Mouse (Mus musculus) gastrocnemius, adult 18-20 months (tissue): ENCODE measurements at regions not wholly inside any gene's neighbourhood (a gene's known extent, or its start where the extent isn't known, plus 50 kb on each side); places are given as distances from the start of the nearest gene placed in this dataset.

Experiments
- DNase-seq: peaks from one replicate; pipeline ENCODE4 v3.0.0; 2021; ENCODE audit warnings: low spot score

DNA sequence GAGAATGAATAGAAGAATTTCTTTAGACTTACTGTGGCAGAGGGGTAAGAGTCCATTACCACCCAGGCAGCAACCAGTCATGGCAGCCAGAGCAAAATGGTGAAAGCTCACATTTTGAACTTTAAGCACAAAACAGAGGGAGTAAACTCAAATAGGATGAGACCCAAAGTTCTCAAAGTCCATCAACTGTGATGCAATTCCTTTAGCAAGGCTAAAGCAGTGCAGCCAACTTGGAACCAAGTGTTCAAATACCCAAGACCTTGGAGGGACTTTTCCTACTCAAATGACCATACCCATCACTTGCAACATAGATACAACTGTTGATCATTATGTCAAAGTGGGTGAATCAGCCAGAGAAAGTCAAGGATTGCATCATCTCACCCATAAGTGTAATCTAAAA is 380.1 kb downstream of the Hace1 start:
- no peak for DNase-seq

DNA sequence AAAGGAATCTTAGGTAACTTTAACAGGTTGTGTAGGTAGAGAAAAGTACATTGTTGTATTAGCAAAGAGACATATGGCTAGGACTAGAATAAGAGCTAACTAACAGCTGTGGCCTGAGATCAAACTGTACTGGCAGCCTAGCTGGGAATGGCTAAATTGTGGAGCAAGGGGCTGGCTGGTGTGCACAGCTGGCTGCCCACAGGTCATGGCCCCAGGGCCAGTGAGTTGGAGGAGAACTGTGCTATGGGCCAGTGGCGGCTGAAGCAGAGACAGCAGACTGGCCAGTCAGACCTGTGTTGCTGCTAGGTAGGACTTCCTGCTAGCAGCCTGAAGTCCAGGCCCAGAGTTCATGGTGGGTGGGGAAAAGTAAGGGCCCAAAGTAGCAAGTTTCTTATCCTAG is 394.6 kb downstream of the Hace1 start:
- no peak for DNase-seq

DNA sequence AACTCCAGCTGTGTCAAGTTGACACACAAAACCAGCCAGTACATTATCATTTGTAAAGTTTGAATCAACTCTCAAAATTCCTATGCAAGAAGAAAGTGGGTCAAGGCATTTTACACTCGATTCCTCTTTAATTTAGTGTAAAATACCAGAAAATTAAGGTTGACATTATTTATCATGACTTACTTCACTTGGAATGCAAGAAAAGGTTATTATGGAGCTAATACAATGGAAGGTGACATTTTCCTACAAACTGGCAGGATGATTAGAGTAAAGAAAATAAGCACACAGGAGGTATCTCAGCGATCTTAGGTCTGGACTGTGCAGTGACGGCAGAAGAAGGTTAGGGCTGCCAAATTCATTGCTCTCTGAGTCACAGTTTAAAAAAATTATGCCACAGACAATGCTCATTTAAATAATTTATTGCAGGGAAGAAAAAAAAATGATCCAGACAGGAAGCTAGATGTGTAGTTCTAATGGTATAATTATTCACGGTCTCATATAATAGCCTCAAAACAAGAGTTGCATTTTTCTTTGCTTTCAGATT is 405.2 kb downstream of the Hace1 start:
- no peak for DNase-seq

DNA sequence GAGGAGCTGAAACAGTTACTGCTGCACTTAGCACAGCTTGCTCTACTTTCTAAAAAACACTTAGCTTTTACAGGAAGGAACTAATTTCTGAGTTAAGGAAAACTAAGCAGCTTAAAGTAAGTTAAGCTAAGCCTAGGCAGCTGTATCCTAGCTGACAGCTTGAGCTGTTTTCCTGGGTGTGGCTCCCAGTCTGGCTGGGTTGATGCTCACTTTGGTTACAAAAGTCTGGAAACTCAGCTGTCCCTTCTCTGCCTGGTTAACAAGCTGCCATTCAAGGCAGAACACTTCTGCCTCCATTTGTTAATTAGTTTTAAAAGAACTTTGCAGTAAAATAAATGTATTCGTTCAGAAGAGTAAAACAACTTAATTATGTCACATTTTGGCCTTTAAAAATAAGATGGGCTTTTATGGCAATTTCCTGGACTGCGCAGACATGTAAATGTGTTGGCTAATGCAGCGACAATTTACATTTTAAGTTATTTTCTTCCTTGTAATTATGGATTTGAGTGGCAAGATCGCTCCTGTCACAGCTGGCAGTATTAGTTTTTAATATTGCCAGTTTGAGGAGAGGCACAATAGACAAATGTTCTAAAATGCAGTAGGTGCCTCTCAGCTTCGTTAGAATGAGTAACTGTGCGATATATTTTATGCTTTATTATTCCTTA is 406.2 kb downstream of the Hace1 start:
- no peak for DNase-seq

DNA sequence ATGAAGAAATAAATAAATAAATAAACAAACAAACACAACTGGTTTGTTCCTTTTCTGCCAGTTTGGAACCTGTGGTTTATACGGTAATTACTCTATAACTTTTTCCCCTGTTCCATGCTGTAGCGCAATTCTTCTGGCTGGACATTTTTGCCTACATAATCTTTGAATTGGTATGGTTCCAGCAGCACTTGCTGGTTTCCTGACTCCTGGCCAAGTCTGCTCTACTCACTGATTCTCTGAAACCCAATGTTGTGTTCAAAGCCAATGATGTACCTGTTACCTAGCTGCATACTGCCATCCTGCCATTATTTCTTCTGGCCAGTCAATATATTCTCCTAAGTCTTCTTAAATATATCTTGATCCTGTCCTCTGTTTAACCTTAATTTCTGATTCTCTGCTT is 408.7 kb downstream of the Hace1 start:
- no peak for DNase-seq

DNA sequence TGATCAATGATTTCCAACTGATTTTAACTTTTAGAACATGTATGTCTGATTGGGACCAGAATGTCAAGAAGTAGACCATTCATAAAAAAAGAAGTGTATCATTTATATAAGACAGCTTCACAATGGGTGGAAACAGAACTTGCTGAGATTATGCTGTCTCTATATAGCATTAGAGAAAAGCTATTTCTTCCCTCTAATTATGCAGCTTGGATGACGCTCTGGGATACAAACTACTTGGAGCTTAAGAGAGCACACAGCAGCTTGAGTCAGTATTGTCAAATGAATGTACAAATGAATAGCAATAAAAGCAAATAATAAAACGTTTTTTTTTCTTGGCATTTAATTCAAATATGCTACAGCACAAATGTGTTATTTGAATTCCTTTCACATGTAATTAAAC is 428.7 kb downstream of the Hace1 start:
- no peak for DNase-seq

DNA sequence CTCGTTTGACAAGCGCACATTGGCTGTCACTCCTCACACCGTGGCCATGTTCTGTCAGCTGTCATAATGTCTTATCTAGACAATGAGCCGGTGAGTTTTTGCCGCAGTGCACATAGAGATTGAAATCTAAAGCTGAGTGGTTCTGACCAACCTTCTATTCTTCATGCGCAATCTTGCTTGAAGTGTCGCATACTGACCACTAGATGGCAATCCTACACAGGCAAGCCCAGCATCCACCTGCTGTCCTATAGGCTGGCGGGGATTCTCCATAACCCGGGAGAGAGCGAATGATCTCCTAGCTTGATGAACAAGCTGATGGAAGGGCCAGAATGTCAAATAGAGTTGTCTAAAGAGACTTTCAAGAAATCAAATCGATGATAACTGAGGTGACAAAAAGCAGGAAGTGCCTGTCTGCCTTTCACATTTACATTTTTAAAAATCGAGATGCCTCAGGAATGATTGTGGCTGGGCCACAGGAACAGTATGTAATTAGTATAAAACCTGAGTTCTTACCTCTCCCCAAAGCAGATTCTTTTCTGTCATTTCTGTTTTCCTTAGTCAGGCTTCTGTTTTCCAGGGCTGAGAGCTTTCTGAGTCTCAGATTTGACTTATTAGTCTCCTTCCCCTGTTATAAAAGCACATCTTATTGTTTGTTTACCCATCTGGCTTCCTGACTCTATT is 434.4 kb downstream of the Hace1 start:
- DNase-seq, result peak; percentile 2

DNA sequence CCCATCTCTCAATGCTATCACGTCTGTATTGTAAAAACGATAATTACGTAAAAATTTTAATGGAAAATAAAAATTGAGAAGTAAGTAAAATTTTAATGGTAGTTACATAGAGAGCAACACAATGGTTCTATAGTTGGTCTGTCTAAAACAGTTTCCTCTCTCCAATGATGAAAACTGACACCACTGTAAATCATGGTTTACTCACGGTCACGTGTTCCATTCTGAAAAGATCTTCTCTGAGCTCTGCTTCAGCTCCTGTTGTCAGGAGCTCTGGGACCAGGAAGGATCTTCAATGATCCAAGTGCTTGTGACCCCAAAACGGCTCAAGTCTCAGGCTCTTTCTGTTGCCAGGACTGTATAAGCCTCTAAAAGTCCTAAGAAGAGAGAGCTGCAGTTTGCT is 435.0 kb downstream of the Hace1 start:
- no peak for DNase-seq

DNA sequence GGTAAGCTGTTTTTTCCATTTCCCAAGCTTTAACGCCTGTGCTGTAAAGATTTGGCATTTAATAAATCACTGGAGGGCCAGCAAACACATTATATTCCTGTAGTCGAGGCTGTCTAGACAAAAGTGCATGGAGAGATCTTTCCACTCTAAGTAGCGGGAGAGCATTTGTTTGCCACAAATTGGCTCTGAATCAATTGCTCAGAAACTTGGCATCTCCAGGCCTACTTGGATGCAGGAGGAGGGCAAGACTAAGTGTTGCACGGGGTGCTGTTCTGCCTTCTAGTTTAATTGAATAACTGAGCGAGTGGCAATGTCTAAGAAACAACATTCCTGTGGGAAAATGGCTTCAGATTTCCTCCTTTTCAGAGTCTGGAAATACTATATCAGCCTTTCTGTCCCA is 438.7 kb downstream of the Hace1 start:
- DNase-seq, result no peak

DNA sequence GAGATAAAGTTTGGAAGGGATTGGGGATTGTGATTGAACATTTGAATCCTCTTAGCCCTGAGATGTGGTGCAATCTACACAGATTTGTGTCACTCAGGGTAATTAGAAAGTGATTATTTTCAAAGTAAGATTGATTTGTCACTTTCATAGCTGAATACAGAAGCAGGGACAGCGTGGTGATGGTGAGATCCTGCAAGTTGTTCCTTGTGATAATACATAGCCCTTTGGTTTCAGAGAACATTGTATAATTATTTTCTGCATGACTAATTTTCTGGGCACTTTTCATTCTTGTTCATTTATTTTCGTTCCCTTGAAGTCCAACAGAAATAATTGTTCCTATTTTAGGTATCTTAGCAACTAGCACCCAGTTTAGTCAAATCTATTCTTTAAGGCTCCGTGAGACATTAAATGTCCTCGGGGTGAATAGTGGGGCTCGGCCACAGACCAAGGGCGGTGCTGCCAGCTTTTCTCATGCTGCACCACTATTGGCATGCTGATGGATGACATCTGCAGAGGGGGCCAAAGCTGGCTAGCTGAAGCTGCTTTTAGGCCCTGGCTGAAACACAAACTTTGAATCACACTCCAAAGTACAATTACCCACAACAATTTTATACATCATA is 468.0 kb downstream of the Hace1 start:
- no peak for DNase-seq

DNA sequence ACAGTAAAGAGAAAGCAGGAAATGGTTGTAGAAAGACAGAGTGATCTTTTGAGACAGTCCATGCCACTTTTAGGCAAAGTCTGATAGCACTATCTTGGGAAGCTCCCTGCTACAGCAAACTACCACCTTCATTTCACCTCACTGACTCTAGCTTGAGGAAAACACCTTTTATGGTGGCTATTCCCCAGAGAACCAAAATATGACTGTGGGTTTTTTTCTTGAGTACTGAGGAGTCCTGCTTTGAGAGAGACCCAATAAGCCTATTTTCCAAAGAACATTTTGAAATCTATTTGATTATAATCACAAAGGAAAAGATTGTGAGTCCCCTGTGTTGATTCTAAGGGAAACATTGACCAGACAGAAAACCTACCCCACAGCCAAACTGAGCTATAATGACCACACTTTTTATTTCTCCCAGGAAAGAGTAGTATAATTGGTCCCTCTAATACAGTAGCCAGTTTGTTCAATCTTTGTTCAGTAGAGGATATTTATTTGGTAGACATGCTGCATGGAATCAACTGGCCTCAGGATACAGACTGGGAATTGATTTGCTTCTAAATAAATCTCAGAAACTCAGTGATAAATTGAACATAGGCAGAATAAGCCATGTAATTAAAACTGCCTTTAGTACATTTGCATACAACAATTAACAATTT is 468.6 kb downstream of the Hace1 start:
- no peak for DNase-seq

DNA sequence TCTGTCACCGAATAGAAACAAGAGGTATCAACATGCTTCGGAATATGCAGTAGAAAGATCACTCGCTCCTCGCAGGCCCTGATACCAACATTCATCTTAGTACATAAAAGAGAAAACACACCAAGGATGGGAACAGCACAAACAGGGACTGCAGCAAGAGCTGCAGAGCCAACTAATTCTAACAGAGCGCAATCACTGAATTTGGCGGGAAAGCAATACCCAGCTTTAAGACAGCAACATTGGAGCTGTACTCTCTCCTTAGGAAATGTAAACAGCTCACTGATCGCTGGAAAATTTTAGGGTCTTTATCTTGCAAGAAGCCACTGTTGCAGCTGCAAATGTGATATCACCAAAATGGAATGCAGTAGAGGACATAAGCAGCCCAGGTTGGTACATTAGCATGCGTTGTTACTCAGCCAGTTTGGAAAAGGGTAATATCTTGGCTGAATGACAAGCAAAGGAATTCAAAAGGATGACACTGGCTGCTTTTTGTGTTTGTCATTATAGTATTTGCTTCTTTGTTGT is 469.3 kb downstream of the Hace1 start:
- DNase-seq, result no peak

DNA sequence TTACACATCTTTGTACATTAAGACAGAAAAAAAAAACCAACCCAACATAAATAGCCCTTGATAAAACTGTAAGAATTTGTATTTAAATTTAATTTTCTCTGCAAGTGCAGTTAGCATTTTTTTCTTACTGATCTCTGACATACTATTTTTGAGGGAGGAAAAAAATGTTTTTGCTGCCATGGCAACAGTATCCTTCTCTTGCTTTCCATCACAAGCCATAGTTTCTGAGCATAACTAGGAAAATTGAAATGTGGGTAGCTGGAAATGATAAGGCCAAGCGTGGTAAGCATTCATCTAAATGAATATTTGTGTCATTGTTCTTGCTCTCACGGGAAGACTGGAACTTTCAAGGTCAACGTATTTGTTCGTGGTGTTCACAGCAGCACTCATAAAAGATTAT is 470.0 kb downstream of the Hace1 start:
- no peak for DNase-seq

DNA sequence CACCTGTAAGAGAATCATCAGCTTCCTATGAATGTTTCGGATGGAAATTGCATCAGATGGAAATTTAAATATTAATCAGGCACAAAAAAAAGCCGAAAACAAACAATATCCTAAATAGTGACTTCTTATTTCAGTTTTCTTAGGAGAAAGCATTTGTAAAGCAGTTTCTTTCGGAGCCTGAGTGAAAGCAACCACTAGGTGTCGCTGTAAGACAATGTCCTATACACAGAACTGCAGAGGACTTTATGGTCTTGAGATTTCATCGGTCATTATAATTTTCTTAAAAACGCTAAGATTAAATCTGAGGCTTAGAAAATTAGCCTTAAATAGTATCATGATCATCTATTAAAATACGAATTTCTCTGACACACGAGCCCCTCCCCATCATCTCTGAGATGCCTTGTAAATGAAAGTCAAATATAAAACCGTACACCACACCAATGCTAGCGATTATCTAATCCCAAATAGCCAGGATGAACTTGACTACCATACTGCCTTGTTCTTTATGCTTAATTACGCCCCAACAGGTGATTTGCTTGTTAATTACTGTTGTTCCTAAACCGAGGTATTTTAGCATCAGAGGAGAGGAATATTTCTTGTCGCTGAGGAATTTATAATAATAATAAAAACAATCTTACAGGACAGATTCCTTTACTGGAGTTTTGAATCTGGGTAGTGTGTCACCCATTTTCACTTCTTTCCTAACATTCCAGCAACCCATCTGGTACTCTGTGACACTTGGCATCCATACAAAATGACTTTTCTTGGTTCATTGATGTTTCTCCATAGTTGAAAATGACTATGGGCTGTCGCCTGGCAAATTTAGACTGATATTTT is 480.0 kb downstream of the Hace1 start:
- DNase-seq, result peak; percentile 3

DNA sequence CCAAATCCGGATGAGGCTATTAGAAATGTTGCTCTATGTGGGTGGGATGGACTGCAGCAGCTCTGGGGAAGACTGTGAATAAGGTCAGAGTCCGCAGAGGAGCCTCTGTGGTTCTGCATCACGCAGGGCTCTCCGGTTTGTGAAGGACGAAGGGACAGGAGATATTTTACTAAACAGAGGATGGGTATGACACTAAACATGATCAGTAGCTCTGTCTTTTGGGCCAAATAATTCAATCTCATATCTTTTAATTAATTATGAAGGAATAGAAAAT is 480.5 kb downstream of the Hace1 start:
- DNase-seq, result no peak

DNA sequence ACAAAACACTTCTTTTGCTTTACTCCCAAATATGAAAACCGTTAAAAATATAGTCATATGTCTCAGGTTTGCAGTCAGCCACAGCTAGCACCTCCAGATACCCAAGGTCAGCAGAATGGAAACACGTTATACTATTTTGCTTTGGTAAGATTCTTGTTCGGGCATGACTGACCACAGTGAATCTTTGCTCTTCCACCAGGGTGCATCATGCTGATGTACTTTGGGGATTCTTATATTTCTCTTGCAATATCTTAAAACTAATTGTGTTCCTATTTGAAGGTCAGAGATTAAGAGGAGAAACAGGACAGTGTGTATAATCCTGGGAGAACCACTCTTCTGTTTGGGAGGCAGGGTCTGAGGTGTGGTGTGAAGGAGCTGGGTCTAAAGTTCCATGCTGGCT is 481.7 kb downstream of the Hace1 start:
- DNase-seq, result no peak

DNA sequence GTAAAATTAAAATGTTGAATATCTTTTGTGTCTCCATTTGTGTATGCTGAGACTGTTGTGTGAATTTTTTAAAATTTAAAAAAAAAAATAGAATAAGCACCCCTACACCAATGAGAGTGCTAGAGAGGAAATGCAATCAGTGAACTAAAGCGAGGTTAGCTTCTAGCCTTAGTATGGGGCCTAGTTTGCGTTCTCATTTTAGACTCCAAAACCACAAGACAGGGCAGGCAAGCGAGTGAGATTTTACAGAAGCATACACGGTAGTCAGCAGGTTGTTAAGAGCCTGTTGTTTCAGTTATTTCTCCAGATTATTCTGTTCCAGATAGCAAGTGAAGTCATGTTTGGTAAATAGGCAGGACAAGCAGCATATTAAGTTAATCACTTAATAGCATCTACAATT is 486.2 kb downstream of the Hace1 start:
- DNase-seq, result no peak

DNA sequence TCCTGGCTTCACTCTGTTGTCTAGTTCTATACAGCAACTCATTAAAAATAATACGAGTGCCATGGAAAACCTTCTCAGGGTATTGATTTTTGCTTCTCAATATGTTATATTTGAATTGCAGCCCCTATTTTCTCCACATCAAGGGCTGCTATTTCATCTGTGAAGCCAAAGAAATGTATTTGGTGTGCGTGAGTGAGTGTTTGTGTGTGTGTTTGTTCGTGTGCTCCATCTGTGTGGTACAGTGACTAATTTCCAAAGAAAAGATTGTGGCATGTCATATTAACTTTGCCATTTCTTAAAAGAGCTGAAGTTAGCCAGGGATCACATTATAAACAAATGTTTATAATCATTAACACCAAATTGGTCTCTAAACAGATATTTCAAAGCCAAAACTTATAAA is 493.1 kb downstream of the Hace1 start:
- DNase-seq, result no peak

DNA sequence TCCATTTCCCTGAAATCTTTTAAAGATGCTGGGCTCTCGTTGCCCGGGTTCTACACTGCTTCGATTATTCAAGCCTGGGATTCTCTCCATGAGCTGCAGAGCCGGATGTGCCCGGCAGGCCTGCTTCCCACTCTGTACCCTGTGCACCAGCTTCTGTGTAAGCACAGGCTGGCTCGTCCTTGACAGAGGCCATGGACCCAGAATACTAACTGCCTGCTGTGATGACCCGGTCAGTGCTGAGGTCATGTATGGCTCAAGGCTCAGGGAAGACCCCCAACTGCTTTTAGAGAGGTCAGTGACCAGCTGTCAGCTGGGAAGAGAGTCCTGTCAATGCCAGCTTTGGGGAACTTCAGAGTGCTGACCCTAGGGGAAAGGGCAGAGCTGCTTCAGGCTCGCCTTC is 493.6 kb downstream of the Hace1 start:
- no peak for DNase-seq

DNA sequence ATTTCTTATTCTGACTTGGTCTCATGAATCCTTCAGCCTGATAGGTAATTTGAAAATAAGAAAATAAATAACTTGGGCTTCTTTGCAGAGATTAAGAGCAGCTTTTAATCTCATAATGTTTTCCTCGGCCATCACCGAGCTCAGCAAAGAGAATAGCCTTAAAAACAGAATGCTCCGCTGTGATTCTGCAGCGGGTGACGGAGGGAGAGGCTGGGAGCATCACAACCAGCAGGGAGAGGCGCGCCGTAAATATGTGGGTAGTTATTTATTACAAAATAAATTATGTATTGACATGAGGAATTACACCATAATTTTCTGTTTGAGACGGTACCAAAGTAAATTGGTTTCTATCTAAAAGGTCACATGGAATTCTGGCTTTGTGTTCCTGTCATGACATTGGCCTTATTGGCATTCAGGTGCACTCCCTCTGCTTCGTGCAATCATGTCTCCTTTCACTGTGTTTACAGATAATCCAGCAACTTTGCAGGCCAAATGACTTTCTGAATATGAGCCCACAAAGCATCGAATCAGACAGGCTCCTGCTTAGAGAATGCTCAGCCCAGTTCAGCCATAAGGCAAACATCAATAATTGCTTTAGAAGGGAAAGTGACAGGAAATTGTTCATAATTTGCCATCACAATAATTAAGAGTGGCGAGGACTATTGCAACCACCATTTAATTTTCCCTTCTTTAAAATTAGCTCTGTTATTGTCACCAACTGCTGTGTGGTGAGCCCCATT is 494.4 kb downstream of the Hace1 start:
- no peak for DNase-seq
